Mouse (Mus musculus) stomach, postnatal 0 days (tissue): ENCODE data around the gene Rhog. TPM values are rescaled to one million over a fixed set of nuclear protein-coding genes. Genes with fewer than 3 reads are reported as not detected.

Experiments used
- ATAC-seq: fragments of 200-750 bp; cut with Nextera tagmentation; 2 replicates; pipeline ENCODE4 v1.8.0; 2017; ENCODE audit not compliant: low FRiP score, low TSS enrichment
- DNase-seq: peaks from one replicate; pipeline ENCODE4 v3.0.0-alpha.2; 2016; ENCODE audit warnings: low spot score
- H3K27ac ChIP-seq: fragments of 300-500 bp; sonication (generic); replicated peaks from 2 replicates; pipeline ENCODE4 v1.5.1; 2014; ENCODE audit warnings: mild to moderate bottlenecking, control low read depth
- H3K27me3 ChIP-seq: fragments of 300-500 bp; sonication (generic); 2 replicates; pipeline ENCODE4 v1.6.1; 2014; ENCODE audit warnings: low read length; ENCODE audit not compliant: control insufficient read depth, insufficient read depth
- H3K36me3 ChIP-seq: fragments of 300-500 bp; sonication (generic); 2 replicates; pipeline ENCODE4 v1.6.1; 2014; ENCODE audit warnings: low read length, mixed read lengths; ENCODE audit not compliant: control insufficient read depth, insufficient read depth
- H3K4me1 ChIP-seq: fragments of 300-500 bp; sonication (generic); replicated peaks from 2 replicates; pipeline ENCODE4 v1.6.1; 2014; ENCODE audit warnings: antibody characterized with exemption; ENCODE audit not compliant: control insufficient read depth, insufficient read depth
- H3K4me2 ChIP-seq: fragments of 300-500 bp; sonication (generic); replicated peaks from 2 replicates; pipeline ENCODE4 v1.6.1; 2014; ENCODE audit warnings: low read depth, mild to moderate bottlenecking, control low read depth, moderate library complexity
- H3K4me3 ChIP-seq: fragments of 300-500 bp; sonication (generic); 2 replicates; pipeline ENCODE4 v1.5.1; 2014; ENCODE audit warnings: low read depth, low read length, control low read depth
- H3K9ac ChIP-seq: fragments of 300-500 bp; sonication (generic); 2 replicates; pipeline ENCODE4 v1.6.1; 2014; ENCODE audit warnings: mild to moderate bottlenecking, low read length, control low read depth, mixed read lengths
- H3K9me3 ChIP-seq: fragments of 300-500 bp; sonication (generic); 2 replicates; pipeline ENCODE4 v1.6.1; 2016; ENCODE audit warnings: low read length; ENCODE audit not compliant: control insufficient read depth
- CTCF ChIP-seq: IDR thresholded peaks from 2 replicates; pipeline ENCODE4 v1.5.1; 2016; ENCODE audit warnings: antibody characterized with exemption, low read depth, mild to moderate bottlenecking, moderate library complexity
- EP300 ChIP-seq: optimal IDR thresholded peaks from 2 replicates; pipeline ENCODE3; 2016; ENCODE audit warnings: antibody characterized with exemption
- WGBS: fragments of 180-500 bp; shearing (Covaris S2); extraction: QIAGEN DNeasy Blood & Tissue Kit; methylation state at CpG from one replicate; pipeline ENCODE4 v1.1.7; 2014; 5-methylcytosine and 5-hydroxymethylcytosine counted together
- polyA plus RNA-seq: library from polyadenylated mRNA; unstranded; fragments of >200 nt; fragmentation: Nextera tagmentation; extraction: Ambion mirVana; gene quantifications from 2 replicates; pipeline ENCODE4 v1.2.1, GENCODE M21; 2015

Gene Rhog
- polyA plus RNA-seq, 1 experiment from 2014 or later: 53.1 TPM

GRCm38 (mm10) chr7:102208806-102209363, 47.0 kb downstream of the Rhog start:
- 40% methylated on average over 4 of the region's 4 CpGs for WGBS
- Histone ChIP-seq H3K36me3 (no peaks in the 10 kb centered on the region), H3K9ac (peak overlapping the region; percentile 90), H3K4me3 (peak overlapping the region; percentile 64), H3K27ac (no peak overlapping the region), H3K4me2 (peak overlapping the region; percentile 78), H3K4me1 (no peaks in the 10 kb centered on the region), H3K9me3 (no peaks in the 10 kb centered on the region), H3K27me3 (no peaks in the 10 kb centered on the region)
- TF ChIP-seq EP300: no peak
- TF ChIP-seq CTCF: no peak
- DNase-seq: no peak
- ATAC-seq: no peak

GRCm38 (mm10) chr7:102205646-102206045, 50.2 kb downstream of the Rhog start:
- ATAC-seq: no peak
- no peaks in the 10 kb centered on the region for H3K4me1 ChIP-seq
- no peak overlapping the region for H3K4me2 ChIP-seq
- no peaks in the 10 kb centered on the region for H3K36me3 ChIP-seq
- no peak overlapping the region for H3K9ac ChIP-seq
- TF ChIP-seq CTCF (peak; percentile 26; the same call in 1 of the 2 replicates), EP300 (no peak)
- H3K27ac ChIP-seq: no peak overlapping the region
- no peak for DNase-seq
- no peak overlapping the region for H3K4me3 ChIP-seq
- 43% methylated on average over 1 of the region's 1 CpGs for WGBS
- H3K27me3 ChIP-seq: no peaks in the 10 kb centered on the region
- H3K9me3 ChIP-seq: no peaks in the 10 kb centered on the region

GRCm38 (mm10) chr7:102204296-102204857, 51.5 kb downstream of the Rhog start:
- ATAC-seq: no peak
- TF ChIP-seq CTCF: no peak
- TF ChIP-seq EP300: no peak
- H3K36me3 ChIP-seq: no peaks in the 10 kb centered on the region
- no peaks in the 10 kb centered on the region for H3K27me3 ChIP-seq
- 75% methylated on average over 3 of the region's 3 CpGs for whole genome bisulfite sequencing
- H3K4me2 ChIP-seq: no peak overlapping the region
- no peak overlapping the region for H3K9ac ChIP-seq
- H3K27ac ChIP-seq: no peak overlapping the region
- no peaks in the 10 kb centered on the region for H3K9me3 ChIP-seq
- H3K4me1 ChIP-seq: no peaks in the 10 kb centered on the region
- no peak for DNase-seq
- no peak overlapping the region for H3K4me3 ChIP-seq

DNA sequence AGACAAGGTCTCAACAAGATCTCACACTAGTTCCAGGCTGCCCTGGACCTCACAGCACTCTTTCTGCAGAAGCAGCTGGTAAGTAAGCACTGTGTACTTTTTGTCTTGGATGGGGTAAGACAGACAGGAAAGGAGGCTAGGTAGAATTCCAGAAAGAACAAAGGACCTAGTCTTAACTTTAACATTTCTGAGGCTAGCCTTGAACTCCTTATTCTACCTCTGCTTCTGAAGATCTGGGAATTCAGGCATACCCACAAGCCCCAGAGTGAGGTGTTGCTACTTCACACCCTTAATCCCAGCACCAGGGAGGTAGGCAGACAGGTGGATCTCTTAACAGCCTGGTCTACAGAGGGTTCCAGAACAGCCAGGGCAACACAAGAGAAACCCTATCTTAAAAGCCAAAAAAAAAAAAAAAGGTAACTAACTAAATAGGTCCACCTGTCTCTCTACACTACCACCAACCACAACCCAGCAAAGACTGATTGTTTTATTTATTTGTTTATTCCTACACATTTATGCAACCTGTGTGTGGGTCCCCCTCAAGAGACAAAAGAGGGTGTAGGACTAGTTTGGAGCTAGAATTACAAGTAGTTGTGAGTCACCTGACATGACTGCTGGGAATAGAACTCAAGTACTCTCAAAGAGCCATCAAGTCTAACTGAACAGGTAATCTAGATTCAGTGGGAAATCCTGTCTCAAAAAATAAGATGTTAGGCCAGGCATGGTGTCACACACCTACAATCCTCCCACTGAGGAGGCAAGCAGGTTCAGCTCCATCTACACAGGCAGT, 54.7 kb downstream of the Rhog start:
- H3K9me3 ChIP-seq: no peaks in the 10 kb centered on the region
- no peak overlapping the region for H3K9ac ChIP-seq
- H3K27ac ChIP-seq: no peak overlapping the region
- H3K4me2 ChIP-seq: no peak overlapping the region
- no peak for TF ChIP-seq EP300
- no peak for TF ChIP-seq CTCF
- H3K27me3 ChIP-seq: no peaks in the 10 kb centered on the region
- no peaks in the 10 kb centered on the region for H3K36me3 ChIP-seq
- no peak for DNase-seq
- H3K4me1 ChIP-seq: no peaks in the 10 kb centered on the region
- H3K4me3 ChIP-seq: no peak overlapping the region
- no peak for ATAC-seq

DNA sequence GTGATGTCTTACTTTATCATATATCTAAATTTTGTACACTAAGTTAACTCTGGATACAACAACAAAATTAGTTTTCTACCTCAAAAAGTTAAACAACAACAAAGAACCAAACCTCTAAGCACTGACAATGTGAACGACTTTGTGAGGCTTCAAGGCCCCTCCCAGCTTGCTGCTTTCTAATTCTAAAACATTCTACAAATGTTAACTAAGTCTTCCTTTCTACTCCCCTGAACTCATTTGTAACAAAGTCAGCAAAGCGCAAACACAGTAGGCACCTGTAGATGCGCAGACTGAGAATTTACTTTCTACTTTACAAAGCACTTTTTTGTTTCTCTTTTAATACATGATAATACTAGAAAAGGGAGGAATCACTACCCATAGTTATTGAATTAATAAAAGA, 55.3 kb downstream of the Rhog start:
- Histone ChIP-seq H3K27ac (no peak overlapping the region), H3K27me3 (no peaks in the 10 kb centered on the region), H3K4me1 (no peaks in the 10 kb centered on the region), H3K9me3 (no peaks in the 10 kb centered on the region), H3K9ac (no peak overlapping the region), H3K36me3 (no peaks in the 10 kb centered on the region), H3K4me3 (no peak overlapping the region), H3K4me2 (no peak overlapping the region)
- WGBS: 80% methylated on average over 3 of the region's 3 CpGs
- no peak for TF ChIP-seq CTCF
- no peak for TF ChIP-seq EP300
- no peak for DNase-seq
- no peak for ATAC-seq

- Histone ChIP-seq H3K9ac (no peak overlapping the region), H3K4me3 (no peak overlapping the region), H3K9me3 (no peaks in the 10 kb centered on the region), H3K4me2 (no peak overlapping the region), H3K27me3 (no peaks in the 10 kb centered on the region), H3K4me1 (no peaks in the 10 kb centered on the region), H3K27ac (no peak overlapping the region), H3K36me3 (0 out of 2 replicates have a peak, but pooled peaks cover 3% of the 10 kb centered on the region)
- TF ChIP-seq EP300: no peak
- peak; percentile 63 for TF ChIP-seq CTCF
- no peak for DNase-seq
- no peak for ATAC-seq
- WGBS: 92% methylated on average over 1 of the region's 1 CpGs
These were observed 63.5 kb downstream of the Rhog start for GRCm38 (mm10) chr7:102192356-102192755.

Other genes with a start within 250 kb of the Rhog start
- gene Il18bp, start 237.4 kb downstream of the Rhog start, polyA plus RNA-seq: 0.99 and 1.2 TPM in 2 replicates
- gene Rnf121, start 190.6 kb downstream of the Rhog start, polyA plus RNA-seq: 18.0 and 18.7 TPM in 2 replicates
- 7.8 and 8.9 TPM in 2 replicates for gene Xndc1, start 190.5 kb downstream of the Rhog start, polyA plus RNA-seq
- gene Xntrpc, start 190.3 kb downstream of the Rhog start, polyA plus RNA-seq: 0.25 and 0.27 TPM in 2 replicates
- gene Trpc2, start 172.9 kb downstream of the Rhog start, polyA plus RNA-seq: 0.11 TPM in 1 of 2 replicates, not detected in the other
- 0.25 and 0.38 TPM in 2 replicates for gene Art1, start 154.3 kb downstream of the Rhog start, polyA plus RNA-seq
- 0.21 and 0.45 TPM in 2 replicates for gene Art5, start 146.6 kb downstream of the Rhog start, polyA plus RNA-seq
- gene Chrna10, start 139.2 kb downstream of the Rhog start, polyA plus RNA-seq: 0.04 TPM in 1 of 2 replicates, not detected in the other
- 12.1 and 12.3 TPM in 2 replicates for gene Nup98, start 45.9 kb downstream of the Rhog start, polyA plus RNA-seq
- 88.2 and 89.6 TPM in 2 replicates for gene Pgap2, start 45.8 kb downstream of the Rhog start, polyA plus RNA-seq
- 26.4 and 29.5 TPM in 2 replicates for gene Stim1, start 11.8 kb upstream of the Rhog start, polyA plus RNA-seq
- 31.2 and 35.7 TPM in 2 replicates for gene Rrm1, start 185.6 kb upstream of the Rhog start, polyA plus RNA-seq
- gene Olfr543, start 225.6 kb upstream of the Rhog start, polyA plus RNA-seq: not detected in 2 replicates
- gene Olfr544, start 232.3 kb upstream of the Rhog start, polyA plus RNA-seq: 0.04 TPM in 1 of 2 replicates, not detected in the other
- 0.04 TPM in 1 of 2 replicates, not detected in the other for gene Olfr545, start 243.5 kb upstream of the Rhog start, polyA plus RNA-seq